Mouse (Mus musculus) heart, adult 11 months (tissue): ENCODE results near the gene Dbp.

Source experiments
- DNase-seq: peaks from one replicate; pipeline ENCODE4 v3.0.0; 2022

Dbp gene

DNA sequence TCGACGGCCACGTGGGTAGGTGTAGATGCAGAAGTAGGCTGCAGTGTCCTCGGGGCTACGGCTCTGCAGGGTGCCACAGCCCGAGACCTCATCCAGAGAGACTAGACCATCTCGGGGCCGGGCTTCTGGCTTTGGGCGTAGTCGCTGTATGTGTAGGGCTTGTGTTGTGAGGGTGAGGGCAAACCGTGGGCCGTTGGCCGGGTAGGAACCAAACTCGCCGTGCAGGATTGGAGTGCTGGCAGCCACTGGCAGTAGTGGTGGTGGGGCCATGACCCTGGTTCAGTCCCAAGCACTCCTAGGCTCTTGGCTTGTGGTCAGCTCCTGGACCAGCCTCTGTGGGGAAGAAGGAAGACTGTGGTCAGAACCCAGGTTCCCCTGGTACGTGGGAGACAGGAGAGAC lies 8.5 kb downstream of the Dbp start:
- DNase-seq = peak; percentile 97

DNA sequence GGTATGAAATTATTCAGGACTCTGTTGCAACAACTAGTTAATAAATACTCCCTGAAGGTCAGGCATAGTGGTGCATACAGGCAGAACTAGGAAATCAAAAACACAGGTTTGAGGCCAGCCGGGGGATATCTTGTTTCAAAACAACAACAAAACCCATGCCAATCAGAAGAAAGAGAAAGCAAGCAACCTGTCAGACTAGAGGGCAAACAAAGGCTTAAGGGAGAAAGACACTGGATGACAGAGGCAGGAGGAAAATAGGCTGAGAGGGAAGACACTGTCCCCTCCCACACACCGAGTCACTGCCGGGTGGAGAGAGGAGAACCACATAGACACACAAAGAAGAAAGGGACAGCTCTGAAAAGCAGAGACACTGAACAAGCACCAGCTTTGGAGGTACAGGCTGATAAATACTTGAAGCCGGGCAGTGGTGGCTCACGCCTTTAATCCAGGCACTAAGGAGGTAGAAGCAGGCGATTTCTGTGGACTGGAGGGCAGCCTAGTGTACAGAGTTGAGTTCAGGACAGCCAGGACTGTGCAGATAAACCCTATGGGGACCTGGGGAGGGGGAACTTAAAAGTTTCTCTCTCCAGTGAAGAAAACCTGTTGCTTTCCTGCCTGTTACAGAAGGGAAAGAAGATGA lies 9.1 kb downstream of the Dbp start:
- peak; percentile 93 for DNase-seq

DNA sequence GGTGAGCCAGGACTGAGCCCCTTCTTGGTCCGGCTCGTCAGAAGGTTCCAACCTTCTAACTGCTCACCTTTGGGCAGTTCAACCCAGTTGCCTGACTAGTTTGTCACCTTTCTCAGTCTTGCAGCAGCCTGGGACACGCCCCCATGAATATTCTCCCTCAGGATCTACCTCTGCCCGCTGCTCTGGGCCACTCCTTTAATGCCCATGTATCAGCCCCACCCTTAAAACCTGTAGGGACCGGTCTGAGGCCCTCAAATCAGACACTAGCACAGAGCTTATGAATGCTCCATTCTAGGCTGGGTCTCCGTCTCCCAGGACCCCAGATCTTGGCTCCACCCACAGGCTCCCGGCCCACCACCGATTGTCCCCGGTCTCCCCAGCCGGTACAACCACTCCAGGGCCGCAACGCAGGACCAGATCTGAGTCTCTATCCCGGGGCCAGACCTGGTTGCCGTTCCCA lies 9.8 kb downstream of the Dbp start:
- DNase-seq = no peak

DNA sequence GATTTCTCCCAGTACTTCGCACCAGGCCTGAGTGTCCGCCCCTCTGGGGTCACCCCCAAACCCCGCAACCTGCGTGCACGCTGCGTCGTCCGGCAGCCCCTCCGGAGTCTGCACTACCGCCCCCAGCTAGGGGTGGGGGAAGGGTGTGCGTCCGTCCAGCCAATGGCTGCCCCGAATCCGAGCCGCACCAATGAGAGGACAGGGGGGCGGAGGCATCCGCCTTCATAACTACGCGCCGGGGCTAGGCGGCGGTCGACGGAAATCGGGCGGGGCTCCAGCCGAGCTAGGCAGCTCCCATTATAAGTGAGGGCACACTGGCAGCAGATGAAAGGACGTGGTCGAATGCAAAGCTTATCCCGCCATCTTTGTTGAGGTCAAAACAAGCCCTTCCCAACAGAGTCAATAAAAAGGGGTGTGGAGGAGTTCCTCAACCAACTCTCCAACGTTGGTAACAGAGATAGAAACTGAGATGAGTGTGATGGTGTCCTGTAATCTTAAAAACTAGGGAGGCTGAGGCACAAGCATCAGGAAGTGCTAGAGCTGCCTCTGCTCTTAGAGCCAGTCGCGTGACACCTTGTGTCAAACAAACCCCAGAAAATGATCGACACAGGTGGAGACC lies 10.3 kb downstream of the Dbp start, which contains the start of gene Rpl18:
TSS of gene Rpl18 (plus strand) at position 368 of the 619 bp plus-strand sequence.
- DNase-seq = peak; percentile 100

DNA sequence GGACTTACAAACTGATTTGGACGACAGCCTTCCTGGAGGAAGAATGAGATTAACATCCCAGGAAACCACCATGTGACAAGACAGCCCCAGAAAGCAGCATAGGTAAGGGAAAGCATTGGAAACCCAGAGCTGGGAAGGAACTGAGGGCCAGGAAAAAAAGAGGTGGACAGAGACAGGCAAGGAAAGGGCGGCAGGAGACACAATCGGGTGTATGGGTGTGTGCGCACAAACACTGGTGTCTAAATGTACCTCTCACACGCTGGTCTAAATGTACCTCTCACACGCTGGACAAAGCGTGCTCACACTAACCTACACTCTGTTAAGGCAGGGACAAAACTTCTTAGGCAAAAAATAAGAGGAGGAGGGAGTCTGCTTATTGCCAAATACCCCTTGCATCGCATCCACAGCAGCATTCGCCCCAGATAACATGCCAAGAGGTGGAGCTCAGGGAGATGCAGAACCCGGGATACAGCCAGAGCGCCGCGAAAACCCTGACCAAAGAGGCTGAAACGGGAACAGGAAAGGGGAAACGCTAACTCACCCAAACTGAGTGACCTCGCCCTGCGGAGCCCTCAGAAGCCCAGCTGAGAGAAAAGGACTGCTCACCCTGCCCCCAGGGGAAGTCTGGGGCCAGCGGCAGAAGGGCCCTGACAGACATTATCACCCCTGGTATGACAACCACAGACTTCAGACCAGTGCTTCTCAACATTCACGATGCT lies 11.0 kb downstream of the Dbp start:
- peak; percentile 98 for DNase-seq

DNA sequence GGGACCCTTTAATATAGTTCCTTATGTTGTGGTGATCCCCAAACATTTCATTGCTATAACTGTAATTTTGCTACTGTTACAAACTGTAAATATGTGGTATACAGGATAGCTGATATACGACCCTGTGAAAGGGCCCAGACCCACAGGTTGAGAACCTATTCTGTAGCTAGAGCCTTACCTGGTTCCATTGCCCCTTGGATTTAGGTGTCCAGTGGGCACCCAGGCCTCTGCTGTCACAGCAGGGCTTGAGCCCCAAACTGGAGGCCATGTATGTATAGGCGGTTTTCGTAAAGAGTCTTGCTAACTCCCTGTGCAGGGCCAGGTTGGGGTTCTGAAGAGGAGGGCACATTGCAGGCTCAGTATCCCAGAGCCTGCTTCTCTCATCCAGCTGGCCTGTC lies 11.6 kb downstream of the Dbp start:
- DNase-seq = peak; percentile 93

DNA sequence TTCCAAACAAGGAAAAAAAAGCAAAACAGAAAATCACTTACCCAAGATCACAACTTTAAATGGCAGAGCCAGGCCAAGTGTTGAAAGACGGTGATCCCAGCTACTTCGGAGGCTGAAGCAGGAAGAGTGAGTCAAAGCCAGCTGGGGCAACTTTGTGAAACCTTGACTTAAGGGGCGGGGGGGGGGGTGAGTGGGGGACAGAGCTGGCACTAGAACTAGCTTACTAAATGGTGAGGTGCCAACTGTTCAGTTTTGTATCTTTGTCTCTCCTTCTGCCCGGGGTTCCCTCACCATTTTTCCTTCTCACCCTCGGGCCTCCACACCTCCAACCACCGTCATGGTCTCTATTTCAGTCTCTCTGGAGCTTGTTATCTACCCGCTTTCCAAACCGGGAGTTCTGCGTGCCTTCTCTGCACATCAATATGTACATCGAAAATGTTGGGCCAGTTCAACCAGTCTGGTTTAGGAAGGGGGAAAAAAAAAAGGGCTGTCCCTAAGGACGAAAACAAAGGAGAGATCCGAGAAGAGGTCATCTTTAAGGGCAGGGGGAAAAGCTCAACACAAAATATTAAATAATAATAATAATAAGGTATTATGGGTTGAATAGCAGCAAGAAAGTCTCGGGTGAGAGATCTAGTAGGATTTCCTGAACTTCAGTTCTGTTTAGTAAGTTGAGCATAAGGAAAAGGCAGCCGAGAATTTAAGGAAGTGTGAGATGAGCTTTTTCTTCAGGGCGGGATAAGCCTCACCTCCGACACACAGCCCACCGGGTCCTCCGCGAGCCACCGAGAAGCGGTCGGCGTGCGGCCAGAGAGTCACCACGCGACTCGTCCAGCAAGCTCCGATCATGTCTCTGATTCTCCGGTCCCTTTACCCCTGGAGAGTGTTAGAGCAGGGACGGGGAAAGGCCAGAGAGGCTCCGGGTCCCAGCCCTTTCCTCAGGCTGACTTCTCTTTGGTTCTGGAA lies 12.3 kb downstream of the Dbp start:
- DNase-seq = no peak

DNA sequence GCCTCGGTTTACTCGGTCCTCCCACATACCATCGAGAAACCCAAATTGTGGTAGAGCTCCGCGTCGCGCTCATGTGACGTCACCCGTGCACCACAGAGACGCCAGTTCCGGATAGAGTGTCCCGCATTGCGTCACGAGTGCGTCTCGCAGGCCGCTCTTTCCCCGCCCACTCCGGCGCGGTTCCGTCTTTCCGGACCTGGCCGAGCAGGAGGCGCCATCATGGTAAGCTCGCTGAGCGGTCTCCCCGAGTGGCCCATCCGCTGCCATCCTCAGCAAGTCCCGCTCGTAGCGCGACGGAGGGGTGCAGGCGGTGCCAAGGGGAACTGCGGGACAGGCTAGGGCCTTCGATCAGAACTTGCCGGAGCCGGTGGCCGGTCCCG lies 13.0 kb downstream of the Dbp start, which contains the start of gene Sphk2:
TSS of gene Sphk2 (minus strand) at position 85 of the 380 bp plus-strand sequence.
- peak; percentile 100 for DNase-seq

DNA sequence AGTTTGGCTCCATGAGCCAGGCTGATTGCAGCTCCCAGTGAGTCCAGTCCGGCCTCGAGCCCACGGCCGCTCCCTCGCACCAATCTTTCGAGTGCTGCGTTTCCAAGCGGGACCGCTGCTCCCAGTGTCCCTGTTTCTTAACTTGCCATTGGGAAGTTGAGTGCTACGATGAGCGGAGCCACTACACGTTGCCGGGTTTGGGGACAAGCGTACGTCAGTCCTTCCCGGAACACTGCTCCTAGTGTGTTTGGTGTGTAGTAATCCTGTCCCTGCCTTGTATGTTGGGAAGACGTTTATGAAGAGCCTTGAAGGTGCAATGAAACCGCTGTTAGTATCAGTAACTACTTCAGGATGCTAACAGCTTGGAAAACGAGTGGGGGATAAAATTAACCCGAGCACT lies 13.4 kb downstream of the Dbp start:
- DNase-seq = no peak

DNA sequence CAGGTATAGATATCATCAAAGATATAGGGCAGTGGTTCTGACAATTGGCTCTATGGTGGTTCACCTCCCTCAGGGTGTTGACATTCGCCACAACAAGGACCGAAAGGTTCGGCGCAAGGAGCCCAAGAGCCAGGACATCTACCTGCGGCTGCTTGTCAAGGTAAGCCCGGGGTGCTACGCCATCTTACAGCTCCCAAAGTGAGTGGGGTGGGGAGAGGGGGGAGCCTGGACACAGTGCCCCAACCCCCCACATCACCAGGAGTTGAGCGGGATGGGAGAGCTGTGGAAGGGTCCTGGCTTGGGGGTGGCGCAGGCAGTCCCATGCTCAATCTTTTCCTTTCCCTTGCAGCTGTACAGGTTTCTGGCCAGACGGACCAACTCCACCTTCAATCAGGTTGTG lies 14.3 kb downstream of the Dbp start:
- peak; percentile 96 for DNase-seq

DNA sequence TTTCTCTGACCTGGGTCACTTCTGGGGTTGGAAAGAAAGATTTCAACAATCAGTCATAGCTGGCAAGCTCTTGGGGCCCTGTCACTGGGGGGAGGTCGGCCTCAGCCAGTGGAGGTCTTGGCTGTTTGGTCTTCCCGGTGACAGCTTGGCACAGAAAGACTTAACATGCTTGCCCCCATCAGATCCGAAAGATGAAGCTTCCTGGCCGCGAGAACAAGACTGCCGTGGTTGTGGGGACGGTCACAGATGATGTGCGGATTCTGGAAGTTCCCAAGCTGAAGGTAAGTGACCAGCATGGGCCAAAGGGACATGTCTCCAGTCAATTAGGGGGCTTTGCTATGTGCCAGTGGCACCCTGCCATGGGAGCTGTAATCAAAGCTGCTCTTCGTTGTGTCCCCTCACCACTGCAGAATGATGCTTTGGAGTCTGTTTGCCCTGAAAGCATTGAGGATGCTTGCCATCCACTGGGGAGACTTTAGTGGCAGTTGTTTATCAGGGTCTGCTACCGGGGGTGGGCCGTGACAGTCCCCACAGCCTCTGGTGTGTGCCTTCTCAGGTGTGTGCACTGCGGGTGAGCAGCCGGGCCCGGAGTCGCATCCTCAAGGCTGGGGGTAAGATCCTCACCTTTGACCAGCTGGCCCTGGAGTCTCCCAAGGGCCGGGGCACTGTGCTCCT lies 15.0 kb downstream of the Dbp start:
- DNase-seq = peak; percentile 94

DNA sequence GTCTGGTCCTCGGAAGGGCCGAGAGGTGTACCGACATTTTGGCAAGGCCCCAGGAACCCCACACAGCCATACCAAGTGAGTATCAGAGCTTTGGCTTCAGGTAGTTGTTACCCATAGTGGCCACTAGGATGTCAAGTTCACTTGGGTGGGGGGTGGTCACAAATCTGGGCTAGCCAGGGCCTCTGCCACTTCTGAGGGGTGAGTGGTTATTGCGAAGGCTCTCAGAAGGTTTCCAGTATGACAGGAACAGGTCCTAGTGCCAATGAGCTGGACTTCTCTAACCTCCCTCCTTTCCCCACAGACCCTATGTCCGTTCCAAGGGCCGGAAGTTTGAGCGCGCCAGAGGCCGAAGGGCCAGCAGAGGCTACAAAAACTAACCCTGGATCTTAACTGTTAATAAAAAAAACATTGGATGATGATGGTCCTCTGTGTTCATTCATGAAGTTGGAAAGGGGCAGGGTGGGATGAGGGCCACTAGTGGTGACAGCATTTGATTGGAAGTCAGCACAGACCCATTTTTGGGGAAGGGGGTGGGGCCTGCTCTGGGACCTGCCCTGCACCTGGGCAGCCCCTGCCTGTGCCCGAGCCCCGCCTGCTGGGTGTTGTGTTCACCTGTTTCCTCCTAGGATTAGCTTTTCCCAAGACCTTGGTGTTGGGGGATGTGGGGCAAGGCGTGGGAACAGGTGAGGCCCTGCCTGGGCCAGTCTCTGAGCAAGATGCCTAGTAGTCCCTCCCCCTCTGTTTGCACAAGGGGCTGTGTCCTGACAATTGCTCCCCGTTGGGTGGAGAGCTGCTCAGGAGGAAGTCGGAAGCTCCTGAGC lies 15.7 kb downstream of the Dbp start, which contains the start of gene Fam83e:
TSS of gene Fam83e (plus strand) at position 800 of the 821 bp plus-strand sequence.
- DNase-seq = peak; percentile 93

DNA sequence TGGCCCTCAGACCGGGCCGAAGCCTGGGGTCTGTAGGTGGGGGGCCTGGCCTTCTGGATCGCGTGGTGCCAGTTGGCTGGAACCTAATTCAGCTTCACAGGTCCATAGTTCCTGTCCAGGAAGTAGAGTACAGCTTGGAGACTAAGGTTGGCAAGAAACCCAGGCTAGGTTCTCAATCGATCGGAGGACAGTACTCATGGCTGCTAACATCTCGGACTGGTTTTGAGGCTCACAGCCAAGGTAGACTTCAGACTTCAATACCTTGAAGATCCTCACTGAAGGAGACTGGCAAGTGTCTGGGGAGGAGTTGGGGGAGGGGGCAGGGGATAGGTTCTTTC lies 16.3 kb downstream of the Dbp start:
- no peak for DNase-seq

DNA sequence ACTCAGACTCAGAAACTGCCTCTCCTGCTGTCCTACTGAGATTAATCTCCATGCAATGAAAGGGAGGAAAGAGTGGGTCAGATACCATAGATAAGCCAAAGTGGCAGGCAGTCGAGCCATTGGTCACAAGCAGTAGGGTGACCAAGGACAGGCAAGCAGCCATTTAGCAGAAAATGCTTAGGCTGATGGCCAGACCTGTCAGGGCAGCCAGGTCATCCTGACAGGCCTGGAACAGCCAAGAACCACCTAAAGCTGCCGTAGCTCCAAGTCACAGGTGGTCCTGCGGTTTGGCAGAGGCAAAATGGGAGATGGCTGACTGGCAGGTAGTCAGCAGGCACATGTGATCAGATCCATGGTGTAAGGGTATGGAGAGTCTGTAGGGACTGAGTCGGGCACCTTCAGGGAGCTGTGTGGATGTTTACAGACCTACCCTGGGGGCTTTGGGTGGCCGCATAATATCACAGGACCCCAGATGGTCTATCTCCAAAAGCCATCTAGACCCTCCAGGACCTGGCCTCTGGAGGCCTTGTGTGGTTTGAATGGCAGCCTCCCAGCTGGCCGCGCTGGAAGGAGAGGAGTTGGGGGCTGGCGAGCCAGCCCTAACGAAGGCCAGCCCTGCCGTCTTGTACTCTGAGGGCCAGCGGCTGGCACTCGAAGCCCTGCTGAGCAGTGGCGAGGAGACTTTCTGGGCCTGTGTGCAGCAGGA lies 16.9 kb downstream of the Dbp start:
- peak; percentile 96 for DNase-seq

DNA sequence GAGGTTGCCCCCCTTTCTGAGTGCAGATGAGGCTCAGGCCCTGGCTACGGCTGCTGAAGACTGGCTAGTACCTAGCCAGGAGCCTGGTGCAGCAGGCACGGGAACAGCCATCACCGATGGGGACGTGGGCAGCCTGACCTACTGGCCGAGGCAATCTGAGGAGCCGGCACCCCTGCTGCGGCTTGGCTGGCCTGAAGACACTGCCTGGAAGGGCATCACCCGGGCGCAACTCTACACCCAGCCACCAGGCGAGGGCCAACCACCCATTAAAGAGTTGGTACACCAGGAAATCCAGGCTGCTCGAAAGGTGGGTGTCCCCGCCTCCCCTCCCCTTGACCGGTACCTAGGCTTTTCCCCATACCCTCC lies 17.4 kb downstream of the Dbp start:
- peak; percentile 91 for DNase-seq

DNA sequence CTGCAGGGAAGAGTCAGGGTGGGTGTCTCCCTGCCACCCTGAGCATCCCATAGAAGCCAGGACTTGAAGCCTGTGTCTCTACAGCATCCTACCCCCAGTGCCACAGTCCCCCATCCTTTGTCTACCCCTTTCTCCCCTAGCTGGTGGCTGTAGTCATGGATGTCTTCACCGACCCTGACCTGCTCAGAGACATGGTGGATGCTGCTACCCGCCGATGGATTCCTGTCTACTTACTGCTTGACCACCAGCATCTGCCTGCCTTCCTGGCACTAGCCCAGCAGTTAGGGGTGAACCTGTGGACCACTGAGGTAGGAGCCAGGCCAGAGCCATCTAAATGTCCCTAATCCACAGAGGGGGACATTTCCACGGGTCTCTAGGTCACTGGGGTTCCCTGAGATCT lies 18.4 kb downstream of the Dbp start:
- DNase-seq = peak; percentile 91

DNA sequence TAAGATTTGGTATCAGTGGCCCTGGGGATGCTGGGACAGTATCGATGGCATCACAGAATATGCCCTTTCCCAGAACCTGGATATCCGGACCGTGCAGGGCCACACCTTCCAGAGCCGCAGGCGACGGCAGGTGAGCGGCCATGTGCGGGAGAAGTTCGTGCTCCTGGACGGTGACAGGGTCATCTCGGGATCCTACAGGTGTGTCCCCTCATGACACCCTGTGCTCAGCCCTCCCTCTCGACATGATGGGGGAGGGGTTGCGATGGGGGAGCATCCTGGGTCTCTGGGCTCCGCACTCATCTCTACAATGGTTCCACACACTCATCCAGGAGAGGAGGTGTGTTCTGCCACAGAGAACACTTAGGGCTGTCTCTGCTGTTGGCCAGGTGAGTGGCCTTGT lies 18.9 kb downstream of the Dbp start:
- DNase-seq = peak; percentile 92

DNA sequence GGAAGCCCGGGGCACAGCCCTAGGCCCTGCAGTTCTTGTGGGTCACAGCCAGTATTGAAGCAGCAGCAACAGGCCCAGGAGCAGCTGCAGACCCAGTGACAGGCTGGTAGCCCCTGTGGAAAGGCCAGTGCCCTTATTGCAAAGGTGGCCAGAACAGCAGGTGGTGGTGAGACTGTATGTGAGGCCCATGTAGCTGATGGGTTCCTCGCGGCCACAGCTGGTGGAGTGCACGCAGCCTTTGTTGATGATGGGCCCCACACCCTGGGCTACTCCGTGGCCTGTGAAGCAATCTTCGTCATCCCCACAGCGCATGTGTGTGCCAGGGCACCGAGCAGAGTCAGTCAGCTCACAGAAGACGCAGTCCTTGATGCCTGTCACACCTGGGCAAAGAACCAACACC lies 20.3 kb downstream of the Dbp start:
- peak; percentile 91 for DNase-seq

DNA sequence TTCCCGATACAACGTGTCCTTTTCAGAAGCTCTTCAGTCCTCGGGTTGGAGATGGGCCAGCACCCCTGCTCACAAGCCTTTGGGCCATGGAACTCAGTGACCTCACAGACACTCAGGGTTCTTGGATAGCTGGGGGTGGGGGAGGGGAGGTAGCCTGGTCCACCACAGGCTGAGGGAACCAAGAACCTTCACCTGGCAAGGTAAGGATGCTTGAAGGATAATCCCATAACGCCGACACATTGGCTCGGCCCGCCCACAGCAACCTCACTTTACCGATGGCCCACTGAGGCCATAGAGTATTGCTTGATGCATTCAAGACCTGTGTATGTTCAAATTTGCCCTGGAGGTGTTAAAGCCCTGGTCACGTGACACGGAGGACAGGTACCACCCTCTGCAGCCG lies 20.8 kb downstream of the Dbp start, which contains the start of gene Spaca4:
TSS of gene Spaca4 (minus strand) at position 101 of the 400 bp plus-strand sequence.
- no peak for DNase-seq

DNA sequence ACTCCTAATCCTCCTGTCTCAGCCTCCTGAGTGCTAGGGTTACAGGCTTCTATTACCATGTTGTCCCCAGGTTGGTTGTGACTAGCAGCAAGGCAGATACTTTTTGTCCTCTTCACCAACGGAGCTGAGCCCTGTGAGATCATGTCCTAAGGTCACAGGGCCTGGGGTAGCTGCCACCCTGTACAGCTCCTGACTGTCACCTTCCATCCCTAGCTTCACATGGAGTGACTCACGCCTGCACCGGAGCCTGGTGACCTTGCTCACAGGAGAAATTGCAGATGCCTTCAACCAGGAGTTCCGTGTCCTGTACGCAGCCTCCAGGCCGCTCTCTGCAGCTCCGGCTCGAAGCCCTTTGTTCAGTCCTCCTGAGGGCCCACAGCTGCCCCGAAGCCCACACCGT lies 21.5 kb downstream of the Dbp start:
- DNase-seq = peak; percentile 75

DNA sequence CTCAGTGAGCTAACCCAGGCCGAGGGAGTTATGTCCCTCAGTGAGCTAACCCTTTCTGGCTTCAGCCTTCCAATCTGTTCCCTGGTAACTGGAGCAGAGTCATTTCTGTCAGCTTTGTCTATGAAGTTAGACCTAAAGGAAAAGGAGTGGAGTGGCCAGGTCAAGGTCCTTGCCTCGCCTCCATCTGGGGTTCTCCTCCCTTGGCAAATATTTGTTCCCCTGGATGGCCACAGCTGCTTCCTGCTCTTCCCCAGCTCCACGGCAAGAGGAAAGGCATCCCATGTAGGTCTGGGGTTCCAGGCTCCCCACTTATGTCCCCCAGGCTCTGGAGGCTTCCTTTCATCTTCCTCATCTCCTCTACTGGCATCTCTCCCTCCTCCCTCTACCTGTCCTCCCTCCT lies 22.7 kb downstream of the Dbp start:
- no peak for DNase-seq
